Mouse (Mus musculus) ES-Bruce4 (cell line): ENCODE measurements around the gene Grasp. TPM values are rescaled to one million over a fixed set of nuclear protein-coding genes. Genes with fewer than 3 reads are reported as not detected.

Experiments used
- H3K27ac ChIP-seq: 2 replicates; pipeline ENCODE4 v1.5.1; 2012; ENCODE audit warnings: low read length, inconsistent platforms; ENCODE audit not compliant: insufficient read depth
- H3K27me3 ChIP-seq: 2 replicates; pipeline ENCODE4 v1.6.1; 2012; ENCODE audit warnings: mild to moderate bottlenecking, low read length, inconsistent platforms; ENCODE audit not compliant: control insufficient read depth, poor library complexity, insufficient read depth, severe bottlenecking
- H3K36me3 ChIP-seq: 2 replicates; pipeline ENCODE4 v1.6.1; 2012; ENCODE audit warnings: inconsistent platforms, mild to moderate bottlenecking, low read length, moderate library complexity; ENCODE audit not compliant: control insufficient read depth, poor library complexity, insufficient read depth, severe bottlenecking
- H3K4me1 ChIP-seq: one replicate; pipeline ENCODE4 v1.8.1; 2011; ENCODE audit warnings: low read length; ENCODE audit not compliant: control insufficient read depth, insufficient read depth
- H3K4me3 ChIP-seq: 2 replicates; pipeline ENCODE4 v1.5.1; 2011; ENCODE audit warnings: low read depth, mild to moderate bottlenecking, low read length
- H3K9ac ChIP-seq: 2 replicates; pipeline ENCODE4 v1.6.1; 2012; ENCODE audit warnings: low read depth, mild to moderate bottlenecking, inconsistent platforms; ENCODE audit not compliant: poor library complexity, severe bottlenecking
- H3K9me3 ChIP-seq: replicated peaks from 2 replicates; pipeline ENCODE4 v1.6.1; 2012; ENCODE audit warnings: mild to moderate bottlenecking, low read length, inconsistent platforms; ENCODE audit not compliant: control insufficient read depth, poor library complexity, insufficient read depth, severe bottlenecking
- CTCF ChIP-seq: IDR thresholded peaks from one replicate; pipeline ENCODE4 v1.8.1; 2011; ENCODE audit warnings: low read depth, low read length
- EP300 ChIP-seq: IDR thresholded peaks from 2 replicates; pipeline ENCODE4 v1.6.1; 2011; ENCODE audit warnings: low read depth, low read length; ENCODE audit not compliant: insufficient read depth
- POLR2A ChIP-seq: IDR thresholded peaks from one replicate; pipeline ENCODE4 v1.8.1; 2011; ENCODE audit warnings: low read length; ENCODE audit not compliant: insufficient read depth
- polyA plus RNA-seq: library from polyadenylated mRNA; stranded (reverse); fragments of >200 nt; gene quantifications from 2 replicates; pipeline ENCODE4 v1.2.4, GENCODE M21; 2011; ENCODE audit warnings: low read depth; ENCODE audit not compliant: missing spikeins, insufficient read depth, insufficient read length

Grasp gene
- polyA plus RNA-seq, 1 experiment: 8.6 TPM

DNA sequence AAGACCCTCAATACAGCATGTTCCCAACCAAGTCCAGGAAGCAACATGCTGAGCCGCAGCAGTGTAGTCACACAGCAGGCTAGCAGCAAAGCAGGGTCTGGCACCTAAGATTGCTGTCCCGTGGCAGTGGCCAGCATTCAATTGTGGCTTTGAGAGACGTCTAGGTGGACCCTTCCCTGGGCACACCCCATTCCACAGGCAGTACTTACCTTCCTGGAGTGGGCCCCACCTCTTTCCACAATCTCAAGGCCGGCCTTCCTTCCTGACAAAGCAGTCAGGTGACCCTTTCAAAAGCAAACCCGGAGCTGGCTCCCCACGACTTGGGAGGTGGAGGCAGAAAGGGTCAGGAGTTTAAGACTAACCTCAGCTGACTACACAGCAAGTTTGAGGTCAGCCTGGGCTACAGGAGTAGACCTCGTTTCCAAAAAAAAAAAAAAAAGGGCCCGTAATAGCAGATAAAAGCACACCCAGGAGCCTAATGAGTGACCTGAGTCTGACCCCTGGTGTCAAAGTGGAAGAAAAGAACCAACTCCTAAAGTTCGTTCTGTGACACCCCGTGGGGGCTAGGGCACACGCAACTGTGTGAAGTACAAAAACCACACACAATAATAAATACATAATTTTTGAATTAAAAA lies 9.8 kb downstream of the Grasp start:
- H3K27me3 ChIP-seq: no peaks in the 10 kb centered on the region

DNA sequence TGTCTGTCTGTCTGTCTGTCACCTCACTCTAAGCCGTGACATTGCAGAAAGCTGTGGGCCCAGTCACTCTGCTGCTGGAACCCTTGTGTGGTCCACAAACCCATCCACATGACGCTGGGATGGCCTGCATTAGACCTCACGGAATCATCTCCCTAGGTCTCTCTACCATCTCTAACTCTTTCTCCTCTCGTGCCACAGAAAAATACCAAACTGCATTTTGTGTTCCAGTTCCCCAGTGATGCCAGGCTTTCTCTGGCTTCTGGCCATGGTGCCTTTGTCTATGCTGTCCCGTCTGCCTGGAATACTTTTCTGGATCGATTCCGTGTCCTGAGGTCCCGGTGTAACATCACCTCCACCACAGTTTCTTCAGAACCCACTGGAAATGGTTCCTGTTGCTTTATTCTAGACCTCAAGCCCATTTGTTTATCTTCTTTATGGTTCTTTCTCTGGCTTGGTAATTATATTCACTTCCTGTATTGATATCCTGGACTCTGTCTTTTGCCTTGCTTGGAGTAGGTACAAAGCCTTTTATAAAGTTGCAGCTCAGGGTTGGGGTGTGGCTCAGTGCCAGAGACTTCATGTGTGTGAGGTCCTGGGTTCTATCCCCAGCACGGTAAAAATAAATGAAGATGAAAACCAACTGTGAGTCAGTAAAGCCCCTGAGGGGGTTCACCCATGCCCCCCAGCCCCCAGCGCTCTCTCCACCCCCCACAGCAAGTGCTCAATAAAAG lies 10.8 kb downstream of the Grasp start:
- peaks cover 16% of the 10 kb centered on the region for H3K4me1 ChIP-seq
- H3K27ac ChIP-seq: peak overlapping the region; percentile 80
- no peak overlapping the region for H3K9ac ChIP-seq
- no peaks in the 10 kb centered on the region for H3K9me3 ChIP-seq
- TF ChIP-seq EP300: no peak
- no peak for TF ChIP-seq CTCF
- TF ChIP-seq POLR2A: no peak
- H3K36me3 ChIP-seq: 0 out of 2 replicates have a peak, but pooled peaks cover 3% of the 10 kb centered on the region
- no peak overlapping the region for H3K4me3 ChIP-seq
- H3K27me3 ChIP-seq: no peaks in the 10 kb centered on the region

More for the DNA sequence above, 9.8 kb downstream of the Grasp start:
- TF ChIP-seq EP300 (peak; percentile 85), POLR2A (no peak)
- Histone ChIP-seq H3K4me3 (no peak overlapping the region), H3K36me3 (peaks cover 12% of the 10 kb centered on the region), H3K27ac (peak overlapping the region; percentile 80), H3K4me1 (peaks cover 18% of the 10 kb centered on the region), H3K9ac (no peak overlapping the region), H3K9me3 (no peaks in the 10 kb centered on the region)

DNA sequence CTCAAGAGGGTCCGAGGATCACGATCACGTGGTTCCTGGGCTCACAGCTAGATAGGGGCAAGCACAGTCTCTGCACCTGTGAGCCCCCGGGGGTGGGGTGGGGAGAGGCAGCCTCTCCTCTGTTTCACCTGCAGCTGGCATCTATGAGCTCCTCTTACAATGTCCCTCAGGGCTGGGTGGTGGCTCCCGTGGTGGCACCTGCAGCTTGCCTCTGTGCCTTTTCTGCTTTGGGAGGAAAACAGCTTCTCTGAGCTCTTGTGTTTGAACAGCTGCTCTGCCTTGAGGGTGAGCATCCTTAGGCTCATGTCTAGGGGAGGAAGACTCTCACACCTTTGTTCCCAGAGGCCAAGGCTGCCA lies 11.3 kb downstream of the Grasp start:
- Histone ChIP-seq H3K4me3 (no peak overlapping the region), H3K27ac (no peak overlapping the region), H3K9me3 (no peaks in the 10 kb centered on the region)

DNA sequence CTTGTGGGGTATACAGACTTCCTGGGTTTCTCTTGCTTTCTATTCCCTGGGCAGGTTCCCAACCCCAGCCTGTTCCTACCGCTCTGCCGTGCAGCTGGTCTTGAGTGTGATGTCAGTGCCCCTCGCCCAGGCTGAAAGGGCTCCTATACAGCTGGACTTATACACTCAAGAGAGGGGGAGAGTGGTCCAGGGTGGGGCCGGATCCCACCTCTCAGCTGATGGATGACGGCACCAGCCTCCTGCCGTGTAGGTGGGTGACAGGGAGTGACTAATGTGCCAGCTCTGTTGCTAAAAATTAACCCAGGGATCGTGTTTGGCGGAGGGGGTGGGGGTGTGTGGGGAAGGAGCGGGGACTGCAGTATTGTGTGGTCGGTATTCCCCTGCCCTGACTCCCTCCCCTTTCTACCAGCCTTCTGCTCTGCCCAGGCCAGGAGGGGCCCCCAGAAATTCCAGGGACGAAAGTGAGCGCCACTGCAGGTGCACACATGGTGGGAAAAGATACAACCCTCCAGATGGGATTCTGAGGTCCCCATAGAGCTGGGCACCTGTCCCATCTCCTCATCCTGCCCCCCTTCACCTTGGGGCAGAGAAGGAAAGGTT lies 11.8 kb downstream of the Grasp start:
- TF ChIP-seq CTCF (no peak), POLR2A (no peak), EP300 (no peak)
- no peak overlapping the region for H3K9ac ChIP-seq
- H3K9me3 ChIP-seq: no peaks in the 10 kb centered on the region
- H3K4me1 ChIP-seq: peaks cover 14% of the 10 kb centered on the region
- 0 out of 2 replicates have a peak, but pooled peaks cover under 1% of the 10 kb centered on the region for H3K36me3 ChIP-seq
- no peaks in the 10 kb centered on the region for H3K27me3 ChIP-seq
- no peak overlapping the region for H3K4me3 ChIP-seq
- H3K27ac ChIP-seq: no peak overlapping the region

More for the DNA sequence above, 11.3 kb downstream of the Grasp start:
- Histone ChIP-seq H3K36me3 (0 out of 2 replicates have a peak, but pooled peaks cover 3% of the 10 kb centered on the region), H3K4me1 (peaks cover 15% of the 10 kb centered on the region), H3K9ac (no peak overlapping the region), H3K27me3 (no peaks in the 10 kb centered on the region)
- TF ChIP-seq CTCF (no peak), EP300 (peak; percentile 75), POLR2A (no peak)

DNA sequence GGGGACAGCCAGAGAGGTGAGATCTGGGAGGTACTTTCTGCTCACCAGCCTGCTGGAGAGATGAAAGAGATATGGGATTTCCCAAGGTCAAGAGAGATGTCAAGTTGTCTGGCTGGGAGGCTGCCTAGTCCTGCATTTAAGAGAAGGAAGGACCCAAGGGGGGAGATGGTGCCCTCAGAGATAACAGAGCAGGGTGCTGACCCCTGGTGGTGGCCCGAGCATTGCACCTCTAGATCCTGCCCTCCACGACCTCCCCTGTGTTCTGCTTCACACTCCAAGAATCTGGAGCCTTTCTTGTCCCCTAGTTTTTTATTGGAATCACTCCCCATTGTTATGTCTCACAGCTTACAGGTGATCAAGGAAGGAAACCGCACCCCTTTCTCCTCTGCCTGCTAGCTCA lies 12.9 kb downstream of the Grasp start:
- H3K4me3 ChIP-seq: no peak overlapping the region
- peaks cover 14% of the 10 kb centered on the region for H3K4me1 ChIP-seq

More for the DNA sequence above, 12.9 kb downstream of the Grasp start:
- Histone ChIP-seq H3K27me3 (no peaks in the 10 kb centered on the region), H3K36me3 (no peaks in the 10 kb centered on the region), H3K27ac (no peak overlapping the region), H3K9ac (no peak overlapping the region), H3K9me3 (no peaks in the 10 kb centered on the region)
- TF ChIP-seq EP300 (0 out of 2 replicates have a peak, but pooled peaks have one; percentile 31), CTCF (peak; percentile 86), POLR2A (no peak)
